Mouse (Mus musculus) cerebellum, adult 18-20 months (tissue): ENCODE measurements at regions not wholly inside any gene's neighbourhood (a gene's known extent, or its start where the extent isn't known, plus 50 kb on each side); places are given as distances from the start of the nearest gene placed in this dataset.

Experiments used
- DNase-seq, 2 experiments: peaks; one replicate each; pipeline ENCODE4 v3.0.0; 2021

- DNase-seq: no peak
Measured at GRCm38 (mm10) chr14:13146959-13147535, 137.5 kb upstream of the Synpr start.

- no peak for DNase-seq
Measured at GRCm38 (mm10) chr14:13149617-13150016, 135.0 kb upstream of the Synpr start.

GRCm38 (mm10) chr14:13151672-13152071 lies 132.9 kb upstream of the Synpr start:
- no peak for DNase-seq

- DNase-seq: no peak
Measured at GRCm38 (mm10) chr14:13176149-13176548, 108.4 kb upstream of the Synpr start.

GRCm38 (mm10) chr14:13177906-13178305 lies 106.7 kb upstream of the Synpr start:
- no peak for DNase-seq

GRCm38 (mm10) chr14:13190801-13191200 lies 93.8 kb upstream of the Synpr start:
- DNase-seq: no peak

- no peak for DNase-seq
Measured at GRCm38 (mm10) chr14:13192746-13193145, 91.8 kb upstream of the Synpr start.

GRCm38 (mm10) chr14:13197330-13197892 lies 87.2 kb upstream of the Synpr start:
- DNase-seq: no peak

- DNase-seq: peak; percentile 12
Measured at GRCm38 (mm10) chr14:13198491-13198890, 86.1 kb upstream of the Synpr start.

- DNase-seq: no peak
Measured at GRCm38 (mm10) chr14:13212658-13213057, 71.9 kb upstream of the Synpr start.
